10 mouse cellular contexts compared by ENCODE assay signal in genomic region chr2:31924811-31925210, GRCm38 (mm10). TPM values are rescaled to one million over a fixed set of nuclear protein-coding genes. Genes with fewer than 3 reads are reported as not detected.
DNase-seq lines count a peak whose midpoint lies in the region; ATAC-seq and TF ChIP-seq lines count a peak whose summit lies in the region.
"Had no signal": no experiment of that assay in that cellular context is flagged by ENCODE, and none has a peak within 500 bp of the region (broad histone marks: within the 10 kb centered on the region; RNA-seq: fewer than 3 reads in every experiment).

No protein-coding gene starts in this region.

- no peak for TF ChIP-seq CTCF in liver, postnatal 0 days (IDR thresholded peaks at IDR 0.05; ENCODE audit: low read depth)

- H3K4me3 ChIP-seq in liver, postnatal 0 days (ENCODE audit: low read depth, low read length): no peak overlapping the region
- H3K4me3 ChIP-seq in myocyte: no peak overlapping the region
- H3K4me3 ChIP-seq: heart, embryonic 13.5 days; intestine, embryonic 15.5 days had no signal

- peak; percentile 86 for ATAC-seq in liver, postnatal 0 days
- ATAC-seq: intestine, embryonic 15.5 days had no signal

- H3K27me3 ChIP-seq in liver, postnatal 0 days (ENCODE audit: insufficient read depth, low read length): no peaks in the 10 kb centered on the region
- peaks cover 46% of the 10 kb centered on the region for H3K27me3 ChIP-seq in myocyte (ENCODE audit: control insufficient read depth, insufficient read depth, insufficient read length)
- H3K27me3 ChIP-seq: intestine, embryonic 15.5 days had no signal

- no peak for TF ChIP-seq POLR2A in myocyte (IDR thresholded peaks at IDR 0.05; ENCODE audit: insufficient read length, low read depth)

- H3K79me2 ChIP-seq in myocyte (ENCODE audit: control insufficient read depth, insufficient read depth): no peaks in the 10 kb centered on the region

- no peaks in the 10 kb centered on the region for H3K36me3 ChIP-seq in liver, postnatal 0 days (replicated peaks; ENCODE audit: insufficient read depth, low read length)
- H3K36me3 ChIP-seq in myocyte (ENCODE audit: control insufficient read depth, insufficient read depth): no peaks in the 10 kb centered on the region
- H3K36me3 ChIP-seq: heart, embryonic 13.5 days; intestine, embryonic 15.5 days had no signal

- DNase-seq in liver, postnatal 0 days: peak; percentile 73
- no peak for DNase-seq in liver
- peak; percentile 29 to 38 for DNase-seq in cerebellum, postnatal 36 days
- DNase-seq in kidney, postnatal 10 days: peak; percentile 88
- DNase-seq in layer of hippocampus, adult 8-10 months (ENCODE audit: low spot score in 2 of 2): no peak
- no peak for DNase-seq in layer of hippocampus, postnatal 36 days

- H3K4me2 ChIP-seq in liver, postnatal 0 days (ENCODE audit: low read depth, low read length): no peak overlapping the region
- H3K4me2 ChIP-seq in myocyte (ENCODE audit: low read depth): no peak overlapping the region
- H3K4me2 ChIP-seq: heart, embryonic 13.5 days; intestine, embryonic 15.5 days had no signal

- 23% methylated on average over 9 of the region's 9 CpGs for WGBS in liver, postnatal 0 days (ENCODE audit: insufficient replicate concordance)

- H3ac ChIP-seq in myocyte (ENCODE audit: control insufficient read depth, insufficient read length): no peak overlapping the region

- no peak overlapping the region for H3K9ac ChIP-seq in liver, postnatal 0 days (replicated peaks)
- H3K9ac ChIP-seq: heart, embryonic 13.5 days; intestine, embryonic 15.5 days; liver, embryonic 14.5 days had no signal

- no peaks in the 10 kb centered on the region for H3K9me3 ChIP-seq in liver, postnatal 0 days (ENCODE audit: low read length)
- H3K9me3 ChIP-seq: heart, embryonic 13.5 days; intestine, embryonic 15.5 days had no signal

- peaks cover 3% of the 10 kb centered on the region; the same call in 1 of the 2 replicates for H3K4me1 ChIP-seq in liver, postnatal 0 days (ENCODE audit: insufficient read depth)
- H3K4me1 ChIP-seq: heart, embryonic 13.5 days; intestine, embryonic 15.5 days had no signal

- no peak for TF ChIP-seq EP300 in liver, postnatal 0 days (IDR thresholded peaks at IDR 0.05; ENCODE audit: low read depth)

- H3K27ac ChIP-seq in liver, postnatal 0 days (ENCODE audit: low read depth): no peak overlapping the region
- H3K27ac ChIP-seq: heart, embryonic 13.5 days; intestine, embryonic 15.5 days; liver, embryonic 14.5 days had no signal

TF ChIP-seq in myocyte, 11 proteins besides CTCF, POLR2A, EP300 and RAD21:
- TF ChIP-seq REST (IDR thresholded peaks at IDR 0.05; ENCODE audit: insufficient read depth, insufficient read length): peak; percentile 11
- no peak for TF ChIP-seq SRF (IDR thresholded peaks at IDR 0.05; ENCODE audit: control insufficient read depth, insufficient read length, low read depth)
- no peak for TF ChIP-seq TCF12 (IDR thresholded peaks at IDR 0.05; ENCODE audit: insufficient read depth, poor library complexity, severe bottlenecking)
- TF ChIP-seq POLR2AphosphoS2 (IDR thresholded peaks at IDR 0.05; ENCODE audit: insufficient read length, low read depth): no peak
- no peak for TF ChIP-seq MAX (IDR thresholded peaks at IDR 0.05; ENCODE audit: low read depth)
- no peak for TF ChIP-seq USF1 (IDR thresholded peaks at IDR 0.05; ENCODE audit: low read depth)
- no peak for TF ChIP-seq CEBPB (IDR thresholded peaks at IDR 0.05; ENCODE audit: insufficient read depth, poor library complexity, severe bottlenecking)
- peak in 1 of 3 experiments; percentile 46 for TF ChIP-seq MYOG (IDR thresholded peaks at IDR 0.05; ENCODE audit: control insufficient read depth in 1 of 3, insufficient read depth in 1 of 3, insufficient read length in 2 of 3, low read depth in 2 of 3)
- TF ChIP-seq MYOD1 (IDR thresholded peaks at IDR 0.05; ENCODE audit: control insufficient read depth in 1 of 3, insufficient read length in 2 of 3, low read depth in 2 of 3): peak in 1 of 3 experiments; percentile 32
- TF ChIP-seq E2F4 (IDR thresholded peaks at IDR 0.05; ENCODE audit: insufficient read depth): no peak
- no peak for TF ChIP-seq TCF3 (IDR thresholded peaks at IDR 0.05; ENCODE audit: insufficient read length, low read depth)
TF ChIP-seq in myocyte: peak in this region for 3.

RNA-seq across cellular contexts. Expression of gene Aif1l, which starts 25.1 kb away (rescaled TPM):
- polyA plus RNA-seq in liver, postnatal 0 days (2015; fragmentation: Nextera tagmentation; extraction: Ambion mirVana): 0.39 and 0.94 TPM in 2 replicates
- 159 TPM for polyA plus RNA-seq in myocyte (2012; fragmentation: generic; extraction: Trizol)
- total RNA-seq in layer of hippocampus, adult 8-10 months (2022): 1 to 10 TPM; 6.8 to 8.3 (median 7.7) TPM
- total RNA-seq in layer of hippocampus, postnatal 36 days (2021): 1 to 10 TPM; 6.1 to 8.8 TPM

RNA-seq across cellular contexts. Expression of gene Lamc3, which starts 37.7 kb away (rescaled TPM):
- polyA plus RNA-seq in liver, postnatal 0 days (2015; fragmentation: Nextera tagmentation; extraction: Ambion mirVana): 0.02 TPM in 1 of 2 replicates, not detected in the other
- polyA plus RNA-seq in myocyte (2012; fragmentation: generic; extraction: Trizol): 0.22 TPM
- 1 to 10 TPM; 6.2 to 7.0 (median 6.5) TPM for total RNA-seq in layer of hippocampus, adult 8-10 months (2022)
- 1 to 10 TPM; 5.7 to 7.2 TPM for total RNA-seq in layer of hippocampus, postnatal 36 days (2021)

RNA-seq across cellular contexts. Expression of gene Nup214, which starts 49.4 kb away (rescaled TPM):
- polyA plus RNA-seq in liver, postnatal 0 days (2015; fragmentation: Nextera tagmentation; extraction: Ambion mirVana): 20.8 and 31.2 TPM in 2 replicates
- polyA plus RNA-seq in myocyte (2012; fragmentation: generic; extraction: Trizol): 26.3 TPM
- total RNA-seq in layer of hippocampus, adult 8-10 months (2022): 10 to 100 TPM; 62.3 to 69.6 (median 68.0) TPM
- 10 to 100 TPM; 54.1 to 66.7 TPM for total RNA-seq in layer of hippocampus, postnatal 36 days (2021)

Comparison
In these comparisons a context has a peak if more than half of its experiments do, and no peak if none do; other contexts are left out.
1. DNase-seq: peak in liver, postnatal 0 days (single experiment), cerebellum, postnatal 36 days (2 of 2) and kidney, postnatal 10 days (single experiment); none in liver (single experiment), layer of hippocampus, adult 8-10 months (0 of 2) and layer of hippocampus, postnatal 36 days (0 of 2).